Mouse (Mus musculus) heart, embryonic 16.5 days (tissue): ENCODE data around the gene Ndufa12. TPM values are rescaled to one million over a fixed set of nuclear protein-coding genes. Genes with fewer than 3 reads are reported as not detected.

Experiments used
- ATAC-seq: fragments of 200-750 bp; cut with Nextera tagmentation; replicated peaks from 2 replicates; pipeline ENCODE4 v1.8.0; 2017; ENCODE audit warnings: moderate number of reproducible peaks; ENCODE audit not compliant: insufficient read depth, low FRiP score; ENCODE audit errors: extremely low read depth
- H3K27ac ChIP-seq: fragments of 300-500 bp; sonication (generic); 2 replicates; pipeline ENCODE4 v1.5.1; 2014; ENCODE audit warnings: mild to moderate bottlenecking, low read length, control low read depth, moderate library complexity
- H3K27me3 ChIP-seq: fragments of 300-500 bp; sonication (generic); 2 replicates; pipeline ENCODE4 v1.6.1; 2014; ENCODE audit warnings: low read length, mixed read lengths; ENCODE audit not compliant: control insufficient read depth, insufficient read depth
- H3K36me3 ChIP-seq: fragments of 300-500 bp; sonication (generic); 2 replicates; pipeline ENCODE4 v1.6.1; 2014; ENCODE audit not compliant: control insufficient read depth, insufficient read depth
- H3K4me1 ChIP-seq: fragments of 300-500 bp; sonication (generic); 2 replicates; pipeline ENCODE4 v1.6.1; 2014; ENCODE audit warnings: low read length, mixed read lengths; ENCODE audit not compliant: control insufficient read depth, insufficient read depth
- H3K4me2 ChIP-seq: fragments of 300-500 bp; sonication (generic); 2 replicates; pipeline ENCODE4 v1.6.1; 2014; ENCODE audit warnings: low read depth, mild to moderate bottlenecking, control low read depth, low read length
- H3K4me3 ChIP-seq: fragments of 300-500 bp; sonication (generic); 2 replicates; pipeline ENCODE4 v1.5.1; 2014; ENCODE audit warnings: mild to moderate bottlenecking, control low read depth, low read length
- H3K9ac ChIP-seq: fragments of 300-500 bp; sonication (generic); 2 replicates; pipeline ENCODE4 v1.6.1; 2014; ENCODE audit warnings: low read length, control low read depth
- H3K9me3 ChIP-seq: fragments of 300-500 bp; sonication (generic); replicated peaks from 2 replicates; pipeline ENCODE4 v1.6.1; 2016; ENCODE audit warnings: low read length; ENCODE audit not compliant: control insufficient read depth
- WGBS: fragments of 180-500 bp; shearing (Covaris S2); extraction: QIAGEN DNeasy Blood & Tissue Kit; methylation state at CpG from one replicate; pipeline ENCODE4 v1.1.7; 2014; 5-methylcytosine and 5-hydroxymethylcytosine counted together
- polyA plus RNA-seq: library from polyadenylated mRNA; unstranded; fragments of >200 nt; fragmentation: Nextera tagmentation; extraction: Ambion mirVana; gene quantifications from 2 replicates; pipeline ENCODE4 v1.2.1, GENCODE M21; 2015

Gene Ndufa12
- polyA plus RNA-seq, 1 experiment from 2014 or later: 824 TPM

GRCm38 (mm10) chr10:94265656-94266542 lies 67.4 kb downstream of the Ndufa12 start:
- no peak overlapping the region for H3K27ac ChIP-seq
- no peak overlapping the region for H3K4me3 ChIP-seq
- WGBS: 73% methylated on average over 17 of the region's 17 CpGs
- no peaks in the 10 kb centered on the region for H3K36me3 ChIP-seq
- H3K27me3 ChIP-seq: no peaks in the 10 kb centered on the region
- no peak overlapping the region for H3K4me2 ChIP-seq
- no peaks in the 10 kb centered on the region for H3K4me1 ChIP-seq
- H3K9me3 ChIP-seq: no peaks in the 10 kb centered on the region; the same call in 1 of the 2 replicates
- ATAC-seq: no peak
- H3K9ac ChIP-seq: no peak overlapping the region

Other genes starting within 250 kb of the Ndufa12 start
- gene Vezt, start 162.9 kb upstream of the Ndufa12 start, polyA plus RNA-seq: 21.3 and 22.5 TPM in 2 replicates
- gene Fgd6, start 162.7 kb upstream of the Ndufa12 start, polyA plus RNA-seq: 2.2 and 2.5 TPM in 2 replicates
- gene Nr2c1, start 50.7 kb upstream of the Ndufa12 start, polyA plus RNA-seq: 6.4 and 6.8 TPM in 2 replicates
- gene Gm4792, start 100.0 kb downstream of the Ndufa12 start, polyA plus RNA-seq: 0.18 TPM in 1 of 2 replicates, not detected in the other
- 8.7 and 11.4 TPM in 2 replicates for gene Tmcc3, start 113.2 kb downstream of the Ndufa12 start, polyA plus RNA-seq